Mouse (Mus musculus): ENCODE measurements at regions not wholly inside any gene's neighbourhood (a gene's known extent, or its start where the extent isn't known, plus 50 kb on each side); places are given as distances from the start of the nearest gene placed in this dataset.

DNA sequence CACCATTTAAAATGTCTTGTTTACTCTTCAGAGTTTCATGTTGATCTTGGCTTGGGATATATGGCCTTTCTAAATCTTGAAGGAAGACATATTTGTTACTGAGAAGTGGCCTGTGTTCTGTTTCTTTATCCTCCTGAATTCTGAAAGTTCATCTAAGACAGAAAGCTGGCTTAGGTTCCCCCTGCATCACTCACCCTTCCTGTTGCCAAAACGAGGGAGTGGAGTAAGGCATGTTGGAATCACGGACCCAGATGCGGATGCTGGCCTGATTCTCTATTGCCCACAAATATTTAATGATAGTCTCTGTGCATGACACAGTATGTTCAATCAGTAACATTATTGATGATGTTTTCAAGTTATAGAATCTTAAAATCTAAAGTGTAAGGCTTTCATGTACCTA is 1094.7 kb upstream of the 2610301B20Rik start:
- TF ChIP-seq GATA1 (IDR thresholded peaks at IDR 0.05; ENCODE audit: low read length) (no peak), TAL1 (IDR thresholded peaks at IDR 0.05; ENCODE audit: low read length) (no peak)
